Mouse (Mus musculus) limb, embryonic 11.5 days (tissue): ENCODE data around the gene Mgat5. TPM values are rescaled to one million over a fixed set of nuclear protein-coding genes. Genes with fewer than 3 reads are reported as not detected.

Experiments used
- ATAC-seq: fragments of 200-750 bp; cut with Nextera tagmentation; 2 replicates; pipeline ENCODE4 v1.8.0; 2017; ENCODE audit warnings: low read depth; ENCODE audit not compliant: insufficient number of reproducible peaks, low FRiP score, low TSS enrichment
- DNase-seq: peaks from one replicate; pipeline ENCODE4 v3.0.0-alpha.2; 2015; ENCODE audit warnings: low spot score
- H3K27ac ChIP-seq: fragments of 300-500 bp; sonication (generic); replicated peaks from 2 replicates; pipeline ENCODE4 v1.5.1; 2014; ENCODE audit warnings: low read depth, mild to moderate bottlenecking, low read length
- H3K27me3 ChIP-seq: fragments of 300-500 bp; sonication (generic); 2 replicates; pipeline ENCODE4 v1.6.1; 2014; ENCODE audit warnings: mild to moderate bottlenecking, low read length, mixed read lengths; ENCODE audit not compliant: control insufficient read depth, insufficient read depth
- H3K36me3 ChIP-seq: fragments of 300-500 bp; sonication (generic); 2 replicates; pipeline ENCODE4 v1.6.1; 2014; ENCODE audit warnings: mild to moderate bottlenecking, low read length, moderate library complexity, mixed read lengths; ENCODE audit not compliant: control insufficient read depth, insufficient read depth
- H3K4me1 ChIP-seq: fragments of 300-500 bp; sonication (generic); 2 replicates; pipeline ENCODE4 v1.6.1; 2014; ENCODE audit warnings: low read length, mixed read lengths; ENCODE audit not compliant: control insufficient read depth, insufficient read depth
- H3K4me2 ChIP-seq: fragments of 300-500 bp; sonication (generic); 2 replicates; pipeline ENCODE4 v1.6.1; 2014; ENCODE audit warnings: low read depth, mild to moderate bottlenecking, moderate library complexity; ENCODE audit not compliant: severe bottlenecking
- H3K4me3 ChIP-seq: fragments of 300-500 bp; sonication (generic); 2 replicates; pipeline ENCODE4 v1.5.1; 2014; ENCODE audit warnings: low read depth, low read length
- H3K9ac ChIP-seq: fragments of 300-500 bp; sonication (generic); 2 replicates; pipeline ENCODE4 v1.6.1; 2014; ENCODE audit warnings: mild to moderate bottlenecking, low read length
- H3K9me3 ChIP-seq: fragments of 300-500 bp; sonication (generic); 2 replicates; pipeline ENCODE4 v1.6.1; 2016; ENCODE audit warnings: low read length; ENCODE audit not compliant: control insufficient read depth
- WGBS: fragments of 180-500 bp; shearing (Covaris S2); extraction: QIAGEN DNeasy Blood & Tissue Kit; methylation state at CpG from one replicate; pipeline ENCODE4 v1.1.7; 2014; 5-methylcytosine and 5-hydroxymethylcytosine counted together
- polyA plus RNA-seq: library from polyadenylated mRNA; unstranded; fragments of >200 nt; fragmentation: Nextera tagmentation; extraction: Ambion mirVana; gene quantifications from 2 replicates; pipeline ENCODE4 v1.2.1, GENCODE M21; 2014

The Mgat5 gene
- polyA plus RNA-seq, 1 experiment from 2014 or later, result 6.3 TPM

DNA sequence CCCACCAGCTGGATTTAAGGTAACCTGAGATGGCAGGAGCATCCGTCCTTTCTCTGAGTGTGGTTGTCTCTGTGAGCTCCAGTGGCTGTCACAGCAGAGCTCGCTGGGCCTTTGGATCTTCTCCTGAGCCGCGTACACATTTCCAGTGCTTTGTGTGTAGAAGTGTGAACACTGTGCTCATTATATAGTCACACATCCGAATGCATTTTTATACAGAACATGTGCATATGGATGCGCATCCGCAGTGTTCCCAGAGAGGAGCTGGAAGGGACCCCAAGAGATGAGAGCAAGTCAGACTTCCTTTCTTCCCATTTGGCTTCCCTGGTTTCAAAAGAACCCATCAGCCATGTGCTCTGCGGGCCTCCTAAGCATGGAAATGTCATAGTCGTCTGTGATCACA is 3.4 kb downstream of the Mgat5 start:
- H3K4me1 ChIP-seq, result peaks cover 13% of the 10 kb centered on the region; the same call in 1 of the 2 replicates
- 77% methylated on average over 9 of the region's 9 CpGs for WGBS

DNA sequence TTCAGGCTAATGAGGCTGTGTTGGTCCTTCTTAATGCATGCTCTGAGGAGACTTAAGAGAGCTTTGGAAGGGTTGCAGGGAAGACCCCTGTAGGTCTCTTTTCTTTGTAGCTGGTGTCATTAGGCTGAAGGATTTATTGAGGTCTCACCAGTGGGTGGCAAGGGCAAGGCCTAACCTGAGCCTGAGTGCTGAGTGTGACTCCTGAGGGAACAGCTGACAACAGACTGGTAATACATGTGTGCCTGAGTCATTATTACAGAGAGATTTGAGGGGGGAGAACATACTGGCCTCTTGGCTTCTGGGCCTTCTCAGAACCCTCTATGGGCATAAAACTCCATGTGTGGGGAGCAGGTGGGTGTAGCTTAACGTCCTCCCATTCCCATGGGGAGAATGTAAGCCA is 8.0 kb downstream of the Mgat5 start:
- no peak for DNase-seq
- H3K27me3 ChIP-seq, result no peaks in the 10 kb centered on the region
- WGBS, result 5% methylated on average over 1 of the region's 1 CpGs
- no peak overlapping the region for H3K4me3 ChIP-seq
- peaks cover 8% of the 10 kb centered on the region; the same call in 1 of the 2 replicates for H3K4me1 ChIP-seq
- no peaks in the 10 kb centered on the region for H3K9me3 ChIP-seq
- H3K36me3 ChIP-seq, result no peaks in the 10 kb centered on the region
- H3K9ac ChIP-seq, result no peak overlapping the region
- no peak overlapping the region for H3K27ac ChIP-seq
- no peak overlapping the region for H3K4me2 ChIP-seq
- ATAC-seq, result no peak

More for the DNA sequence above, 3.4 kb downstream of the Mgat5 start:
- H3K4me3 ChIP-seq, result no peak overlapping the region
- H3K9ac ChIP-seq, result no peak overlapping the region
- H3K9me3 ChIP-seq, result no peaks in the 10 kb centered on the region
- DNase-seq, result no peak
- no peak overlapping the region for H3K4me2 ChIP-seq
- H3K27me3 ChIP-seq, result no peaks in the 10 kb centered on the region
- H3K27ac ChIP-seq, result no peak overlapping the region
- no peaks in the 10 kb centered on the region for H3K36me3 ChIP-seq
- ATAC-seq, result no peak

DNA sequence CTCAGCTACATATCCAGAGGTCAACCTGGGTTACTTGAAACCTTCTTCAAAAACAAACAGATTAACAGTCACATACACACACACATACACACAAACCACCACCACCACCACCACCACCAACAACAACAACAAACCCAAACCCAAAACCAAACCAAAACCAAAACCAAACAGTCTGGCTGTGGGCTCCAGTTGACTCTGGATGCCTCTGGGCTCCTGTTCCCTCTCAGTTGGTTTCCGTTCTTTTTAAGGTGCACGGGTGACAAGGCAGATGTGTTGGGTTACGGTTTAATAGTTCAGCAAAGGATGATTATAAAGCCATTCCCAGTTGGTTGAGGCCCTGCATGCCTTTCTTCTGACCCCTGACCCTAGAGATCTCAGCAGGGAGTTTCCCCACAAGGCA is 8.6 kb downstream of the Mgat5 start:
- Histone ChIP-seq H3K4me2 (no peak overlapping the region), H3K9me3 (no peaks in the 10 kb centered on the region), H3K4me3 (no peak overlapping the region), H3K27me3 (no peaks in the 10 kb centered on the region), H3K9ac (no peak overlapping the region), H3K4me1 (peaks cover 8% of the 10 kb centered on the region; the same call in 1 of the 2 replicates), H3K36me3 (no peaks in the 10 kb centered on the region), H3K27ac (no peak overlapping the region)
- ATAC-seq (no peak), DNase-seq (no peak)
- WGBS, result 28% methylated on average over 3 of the region's 3 CpGs

DNA sequence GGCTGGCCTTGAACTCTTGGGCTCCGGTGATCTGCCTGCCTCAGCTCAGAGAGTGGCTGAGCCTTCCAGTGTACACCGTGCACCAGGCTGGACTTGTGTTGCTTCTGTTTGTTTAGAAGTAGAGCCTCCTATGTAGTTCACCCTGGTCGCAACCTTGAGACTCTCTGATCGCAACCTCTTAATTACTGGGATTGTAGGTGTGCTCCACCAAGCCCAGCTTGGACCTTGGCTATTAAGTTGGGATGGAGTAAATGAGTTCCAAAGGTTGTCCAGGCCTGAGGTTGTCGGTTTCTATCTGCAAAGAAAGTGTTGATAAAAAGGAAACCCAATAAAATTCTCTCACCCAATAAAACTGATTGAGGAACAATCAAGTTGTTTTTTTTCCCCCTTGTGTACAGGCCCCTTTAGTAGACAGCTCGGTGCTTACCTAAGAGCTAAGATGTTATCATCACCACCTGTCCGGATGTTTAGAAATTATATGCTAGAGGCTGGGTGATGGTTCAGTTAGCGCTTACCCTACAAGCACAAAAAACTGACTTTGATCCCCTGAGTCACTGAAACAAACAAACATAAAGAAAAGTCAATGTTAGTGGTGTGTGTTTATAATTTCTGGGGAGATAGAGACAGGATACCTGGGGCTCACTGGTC is 9.9 kb downstream of the Mgat5 start:
- WGBS, result 65% methylated on average over 8 of the region's 8 CpGs
- DNase-seq (no peak), ATAC-seq (no peak)
- Histone ChIP-seq H3K27ac (no peak overlapping the region), H3K4me1 (peaks cover 8% of the 10 kb centered on the region; the same call in 1 of the 2 replicates), H3K27me3 (no peaks in the 10 kb centered on the region), H3K9ac (no peak overlapping the region), H3K9me3 (no peaks in the 10 kb centered on the region), H3K4me3 (no peak overlapping the region), H3K4me2 (no peak overlapping the region), H3K36me3 (no peaks in the 10 kb centered on the region)

DNA sequence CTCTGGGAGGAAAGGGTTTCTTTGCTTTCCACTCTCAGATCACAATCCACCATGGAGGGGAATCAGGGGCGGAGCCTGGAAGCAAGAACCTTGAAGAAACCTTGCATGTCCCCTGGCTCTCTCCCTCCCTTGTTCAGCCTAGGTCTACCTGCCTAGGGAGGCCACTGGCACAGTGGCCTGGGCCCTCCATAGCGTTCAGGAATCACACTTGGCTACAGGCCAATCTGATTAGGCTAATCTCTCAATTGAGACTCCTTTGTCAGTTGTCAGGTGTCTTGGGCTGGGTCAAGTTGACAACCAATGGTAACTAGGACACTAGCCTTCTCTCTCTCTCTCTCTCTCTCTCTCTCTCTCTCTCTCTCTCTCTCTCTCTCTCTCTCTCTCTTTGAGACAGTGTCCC is 12.2 kb downstream of the Mgat5 start:
- Histone ChIP-seq H3K9me3 (no peaks in the 10 kb centered on the region), H3K4me1 (peaks cover 8% of the 10 kb centered on the region; the same call in 1 of the 2 replicates), H3K27ac (no peak overlapping the region), H3K27me3 (no peaks in the 10 kb centered on the region), H3K4me2 (no peak overlapping the region), H3K4me3 (no peak overlapping the region), H3K36me3 (no peaks in the 10 kb centered on the region), H3K9ac (no peak overlapping the region)
- 70% methylated on average over 2 of the region's 2 CpGs for WGBS
- DNase-seq, result no peak
- ATAC-seq, result no peak

DNA sequence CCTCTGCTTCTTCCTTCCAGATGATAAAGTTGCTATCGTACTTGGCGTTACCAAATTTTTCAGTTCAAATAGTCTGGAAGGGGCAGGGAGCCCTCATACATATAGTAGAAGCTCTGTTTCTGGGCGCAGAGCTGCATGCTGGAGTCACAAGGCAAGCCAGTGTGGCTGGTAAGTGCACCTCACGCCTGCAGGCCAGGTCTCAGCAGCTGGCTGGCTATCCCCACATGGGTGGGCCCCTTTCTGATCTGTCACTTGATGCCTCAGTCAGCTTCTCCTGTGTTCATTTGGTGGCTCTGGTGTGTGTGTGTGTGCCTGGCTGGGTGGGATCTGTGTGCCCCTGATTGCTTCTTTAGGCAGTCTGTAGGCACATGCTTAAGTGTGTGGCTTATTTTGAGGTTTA is 12.8 kb downstream of the Mgat5 start:
- WGBS, result 64% methylated on average over 4 of the region's 4 CpGs

DNA sequence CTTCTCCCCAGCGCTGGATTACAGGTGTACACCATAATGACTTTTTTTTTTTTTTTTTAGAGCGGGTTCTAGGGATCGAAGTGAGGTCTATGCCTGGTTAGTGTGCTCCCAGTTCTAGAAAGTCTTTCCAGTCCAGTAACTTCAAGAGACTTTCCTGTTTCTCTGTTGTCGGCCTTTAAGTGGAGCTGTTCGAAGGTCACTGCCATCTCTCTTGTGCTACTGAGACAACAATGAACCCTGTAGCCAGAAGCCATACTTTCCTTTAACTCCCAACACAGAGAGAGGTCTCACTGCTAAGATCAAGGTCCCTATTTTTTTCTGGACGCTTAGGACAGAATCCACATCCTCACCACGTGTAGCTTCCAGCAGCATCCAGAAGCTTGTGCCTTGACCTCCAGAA is 13.4 kb downstream of the Mgat5 start:
- no peaks in the 10 kb centered on the region for H3K9me3 ChIP-seq
- no peak overlapping the region for H3K9ac ChIP-seq
- no peak overlapping the region for H3K4me3 ChIP-seq
- no peak overlapping the region for H3K4me2 ChIP-seq
- H3K27me3 ChIP-seq, result no peaks in the 10 kb centered on the region
- no peaks in the 10 kb centered on the region for H3K36me3 ChIP-seq
- 88% methylated on average over 7 of the region's 7 CpGs for WGBS
- no peak for ATAC-seq
- no peak overlapping the region for H3K27ac ChIP-seq
- H3K4me1 ChIP-seq, result peaks cover 8% of the 10 kb centered on the region; the same call in 1 of the 2 replicates
- DNase-seq, result no peak

More for the DNA sequence above, 12.8 kb downstream of the Mgat5 start:
- Histone ChIP-seq H3K36me3 (no peaks in the 10 kb centered on the region), H3K27me3 (no peaks in the 10 kb centered on the region), H3K4me1 (peaks cover 8% of the 10 kb centered on the region; the same call in 1 of the 2 replicates), H3K27ac (no peak overlapping the region), H3K9ac (no peak overlapping the region), H3K4me3 (no peak overlapping the region), H3K9me3 (no peaks in the 10 kb centered on the region), H3K4me2 (no peak overlapping the region)
- ATAC-seq, result no peak
- DNase-seq, result peak; percentile 51

DNA sequence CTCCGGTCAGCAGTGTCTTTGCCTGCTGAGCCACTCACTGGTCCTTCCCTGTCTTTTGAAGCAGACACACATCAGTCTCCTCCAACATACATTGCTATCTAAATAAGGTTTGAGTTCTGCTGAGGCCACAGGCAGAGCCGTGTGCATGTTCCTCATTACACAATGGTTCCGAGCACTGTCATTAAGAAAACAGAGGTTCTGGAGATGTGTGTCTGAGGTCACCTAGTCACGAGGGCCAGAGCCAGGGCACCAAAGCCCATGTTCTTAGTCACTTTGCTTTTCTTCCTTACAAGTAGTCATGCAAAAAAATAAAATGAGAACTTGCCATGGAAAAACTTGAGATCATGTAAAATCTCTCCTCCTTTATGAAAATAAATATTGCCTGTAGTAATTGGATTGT is 14.3 kb downstream of the Mgat5 start:
- WGBS, result 88% methylated on average over 4 of the region's 4 CpGs

DNA sequence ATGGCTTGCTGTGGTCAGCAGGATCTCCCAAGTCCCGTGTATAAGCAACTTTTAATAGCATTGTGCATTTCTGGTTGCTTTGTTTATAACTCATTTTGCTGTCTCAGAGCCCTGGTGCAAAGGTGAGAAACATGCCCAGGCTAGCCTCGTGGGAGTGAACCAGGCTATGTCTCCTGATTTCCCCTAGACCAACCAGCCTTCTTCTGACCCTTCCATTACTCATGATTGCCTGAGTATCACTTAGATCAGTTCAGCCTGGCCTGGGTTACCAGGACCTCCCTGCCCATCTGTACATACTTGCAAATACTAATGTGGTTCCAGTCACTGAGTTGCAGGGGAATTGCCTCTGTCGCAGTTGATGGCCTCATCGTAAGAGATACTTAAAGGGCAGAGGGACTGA is 14.8 kb downstream of the Mgat5 start:
- Histone ChIP-seq H3K9ac (no peak overlapping the region), H3K9me3 (no peaks in the 10 kb centered on the region), H3K27ac (no peak overlapping the region), H3K27me3 (no peaks in the 10 kb centered on the region), H3K36me3 (no peaks in the 10 kb centered on the region), H3K4me3 (no peak overlapping the region), H3K4me1 (peaks cover 5% of the 10 kb centered on the region; the same call in 1 of the 2 replicates), H3K4me2 (no peak overlapping the region)
- no peak for DNase-seq
- WGBS, result 80% methylated on average over 4 of the region's 4 CpGs
- no peak for ATAC-seq

More for the DNA sequence above, 14.3 kb downstream of the Mgat5 start:
- Histone ChIP-seq H3K4me1 (peaks cover 8% of the 10 kb centered on the region; the same call in 1 of the 2 replicates), H3K9ac (no peak overlapping the region), H3K27ac (no peak overlapping the region), H3K27me3 (no peaks in the 10 kb centered on the region), H3K36me3 (no peaks in the 10 kb centered on the region), H3K4me2 (no peak overlapping the region), H3K4me3 (no peak overlapping the region), H3K9me3 (no peaks in the 10 kb centered on the region)
- ATAC-seq (no peak), DNase-seq (no peak)
